Mouse (Mus musculus) heart, embryonic 11.5 days (tissue): Measurements from ENCODE around the gene Fyn. TPM values are rescaled to one million over a fixed set of nuclear protein-coding genes. Genes with fewer than 3 reads are reported as not detected.

Source experiments
- ATAC-seq: fragments of 200-750 bp; cut with Nextera tagmentation; replicated peaks from 2 replicates; pipeline ENCODE4 v1.8.0; 2017; ENCODE audit warnings: moderate library complexity; ENCODE audit not compliant: insufficient number of reproducible peaks, low FRiP score, low TSS enrichment
- H3K27ac ChIP-seq: fragments of 300-500 bp; sonication (generic); 2 replicates; pipeline ENCODE4 v1.5.1; 2014; ENCODE audit warnings: mild to moderate bottlenecking, low read depth, low read length
- H3K27me3 ChIP-seq: fragments of 300-500 bp; sonication (generic); 2 replicates; pipeline ENCODE4 v1.6.1; 2014; ENCODE audit warnings: mild to moderate bottlenecking, low read length, mixed read lengths; ENCODE audit not compliant: control insufficient read depth, insufficient read depth
- H3K36me3 ChIP-seq: fragments of 300-500 bp; sonication (generic); 2 replicates; pipeline ENCODE4 v1.6.1; 2014; ENCODE audit warnings: mild to moderate bottlenecking, low read length, moderate library complexity, mixed read lengths; ENCODE audit not compliant: control insufficient read depth, insufficient read depth
- H3K4me1 ChIP-seq: fragments of 300-500 bp; sonication (generic); 2 replicates; pipeline ENCODE4 v1.6.1; 2014; ENCODE audit warnings: low read length; ENCODE audit not compliant: control insufficient read depth, insufficient read depth
- H3K4me2 ChIP-seq: fragments of 300-500 bp; sonication (generic); 2 replicates; pipeline ENCODE4 v1.6.1; 2014; ENCODE audit warnings: mild to moderate bottlenecking, moderate library complexity
- H3K4me3 ChIP-seq: fragments of 300-500 bp; sonication (generic); 2 replicates; pipeline ENCODE4 v1.5.1; 2014; ENCODE audit warnings: low read depth, low read length
- H3K9ac ChIP-seq: fragments of 300-500 bp; sonication (generic); 2 replicates; pipeline ENCODE4 v1.6.1; 2014; ENCODE audit warnings: mild to moderate bottlenecking, low read depth, low read length, moderate library complexity
- H3K9me3 ChIP-seq: fragments of 300-500 bp; sonication (generic); replicated peaks from 2 replicates; pipeline ENCODE4 v1.6.1; 2016; ENCODE audit warnings: low read length; ENCODE audit not compliant: control insufficient read depth
- WGBS: fragments of 180-500 bp; shearing (Covaris S2); extraction: QIAGEN DNeasy Blood & Tissue Kit; methylation state at CpG from one replicate; pipeline ENCODE4 v1.1.7; 2014; ENCODE audit not compliant: insufficient replicate concordance; 5-methylcytosine and 5-hydroxymethylcytosine counted together
- polyA plus RNA-seq: library from polyadenylated mRNA; unstranded; fragments of >200 nt; fragmentation: Nextera tagmentation; extraction: Ambion mirVana; gene quantifications from 2 replicates; pipeline ENCODE4 v1.2.1, GENCODE M21; 2014

Fyn gene
- polyA plus RNA-seq, 1 experiment from 2014 or later: 17.2 TPM

GRCm38 (mm10) chr10:39572050-39572671 lies 203.5 kb downstream of the Fyn start:
- 68% methylated on average over 9 of the region's 9 CpGs for WGBS
- ATAC-seq: no peak
- H3K27ac ChIP-seq: no peak overlapping the region

GRCm38 (mm10) chr10:39572672-39573051 lies 204.0 kb downstream of the Fyn start:
- no peak for ATAC-seq
- H3K27me3 ChIP-seq: no peaks in the 10 kb centered on the region
- WGBS: 41% methylated on average over 6 of the region's 6 CpGs
- H3K4me1 ChIP-seq: peaks cover 21% of the 10 kb centered on the region
- H3K4me2 ChIP-seq: no peak overlapping the region
- H3K36me3 ChIP-seq: no peaks in the 10 kb centered on the region
- no peaks in the 10 kb centered on the region for H3K9me3 ChIP-seq
- no peak overlapping the region for H3K4me3 ChIP-seq
- H3K9ac ChIP-seq: no peak overlapping the region
- no peak overlapping the region for H3K27ac ChIP-seq

More at GRCm38 (mm10) chr10:39572050-39572671, 203.5 kb downstream of the Fyn start:
- peaks cover 21% of the 10 kb centered on the region for H3K4me1 ChIP-seq
- no peak overlapping the region for H3K4me2 ChIP-seq
- H3K36me3 ChIP-seq: no peaks in the 10 kb centered on the region
- H3K9me3 ChIP-seq: no peaks in the 10 kb centered on the region
- no peak overlapping the region for H3K4me3 ChIP-seq
- no peak overlapping the region for H3K9ac ChIP-seq
- H3K27me3 ChIP-seq: no peaks in the 10 kb centered on the region

DNA sequence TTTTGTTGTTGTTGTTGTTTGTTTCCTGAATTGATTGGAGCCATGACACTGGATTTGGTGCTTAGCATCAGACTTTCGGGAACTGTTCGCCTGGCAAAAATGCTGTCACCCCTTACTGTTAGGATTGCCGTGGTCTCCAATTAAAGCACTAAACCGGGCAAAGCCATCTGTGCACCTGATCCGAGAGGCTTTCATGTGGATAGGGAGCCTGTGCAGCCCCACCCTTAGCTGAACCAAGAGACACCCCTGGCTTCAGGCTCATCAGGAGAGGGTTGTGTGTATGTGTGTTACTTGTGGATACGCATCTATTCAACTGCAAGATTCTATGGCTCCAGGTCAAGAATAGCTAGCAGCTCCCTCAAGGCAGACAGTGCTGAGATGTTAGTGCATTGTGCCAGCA lies 207.8 kb downstream of the Fyn start:
- WGBS: 86% methylated on average over 6 of the region's 6 CpGs
- no peak for ATAC-seq
- H3K27ac ChIP-seq: no peak overlapping the region
- H3K27me3 ChIP-seq: no peaks in the 10 kb centered on the region
- no peak overlapping the region for H3K4me2 ChIP-seq
- peaks cover 6% of the 10 kb centered on the region for H3K4me1 ChIP-seq
- H3K9me3 ChIP-seq: no peaks in the 10 kb centered on the region
- no peaks in the 10 kb centered on the region for H3K36me3 ChIP-seq
- H3K4me3 ChIP-seq: no peak overlapping the region
- no peak overlapping the region for H3K9ac ChIP-seq

- Histone ChIP-seq H3K27ac (no peak overlapping the region), H3K4me2 (no peak overlapping the region), H3K4me1 (no peaks in the 10 kb centered on the region; the same call in 1 of the 2 replicates), H3K9me3 (no peaks in the 10 kb centered on the region), H3K27me3 (no peaks in the 10 kb centered on the region), H3K9ac (no peak overlapping the region), H3K36me3 (no peaks in the 10 kb centered on the region), H3K4me3 (no peak overlapping the region)
- WGBS: 57% methylated on average over 8 of the region's 8 CpGs
- no peak for ATAC-seq
Observed at GRCm38 (mm10) chr10:39580477-39580876, 211.8 kb downstream of the Fyn start.

DNA sequence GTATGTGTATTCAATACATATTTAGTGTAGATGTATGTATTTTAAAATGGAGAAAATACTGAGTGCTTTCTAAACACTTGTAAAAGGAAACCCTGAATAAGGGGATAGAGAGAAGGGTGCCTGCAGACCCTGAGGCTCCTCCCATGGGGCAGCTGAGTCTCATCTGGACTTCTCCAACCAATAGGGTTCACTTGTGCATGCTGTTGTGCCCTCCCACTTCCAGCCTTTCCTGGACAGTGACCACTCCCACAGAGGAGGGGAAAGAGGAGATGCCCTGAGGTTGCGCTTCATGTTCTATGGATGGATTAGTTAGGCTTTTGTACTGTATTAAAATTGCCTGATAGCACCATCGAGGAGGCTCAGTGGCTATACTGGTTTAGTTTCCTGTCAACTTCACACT lies 213.7 kb downstream of the Fyn start:
- Histone ChIP-seq H3K9ac (no peak overlapping the region), H3K4me1 (no peaks in the 10 kb centered on the region; the same call in none of the 2 replicates), H3K9me3 (no peaks in the 10 kb centered on the region), H3K4me3 (no peak overlapping the region), H3K4me2 (no peak overlapping the region), H3K27ac (no peak overlapping the region), H3K27me3 (no peaks in the 10 kb centered on the region), H3K36me3 (no peaks in the 10 kb centered on the region)
- 79% methylated on average over 2 of the region's 2 CpGs for WGBS
- no peak for ATAC-seq

- no peak overlapping the region for H3K4me3 ChIP-seq
- no peak overlapping the region for H3K9ac ChIP-seq
- WGBS: 79% methylated on average over 12 of the region's 12 CpGs
- H3K27me3 ChIP-seq: no peaks in the 10 kb centered on the region
- no peak for ATAC-seq
- no peaks in the 10 kb centered on the region; the same call in none of the 2 replicates for H3K4me1 ChIP-seq
- H3K4me2 ChIP-seq: no peak overlapping the region
- no peaks in the 10 kb centered on the region for H3K9me3 ChIP-seq
- no peaks in the 10 kb centered on the region for H3K36me3 ChIP-seq
- no peak overlapping the region for H3K27ac ChIP-seq
Observed at GRCm38 (mm10) chr10:39583718-39584117, 215.1 kb downstream of the Fyn start.

- H3K4me2 ChIP-seq: no peak overlapping the region
- H3K9ac ChIP-seq: no peak overlapping the region
- H3K4me1 ChIP-seq: no peaks in the 10 kb centered on the region; the same call in 1 of the 2 replicates
- no peaks in the 10 kb centered on the region for H3K9me3 ChIP-seq
- 0 out of 2 replicates have a peak, but pooled peaks cover 3% of the 10 kb centered on the region for H3K27me3 ChIP-seq
- ATAC-seq: no peak
- no peak overlapping the region for H3K4me3 ChIP-seq
- no peak overlapping the region for H3K27ac ChIP-seq
- no peaks in the 10 kb centered on the region for H3K36me3 ChIP-seq
- 55% methylated on average over 5 of the region's 5 CpGs for WGBS
Observed at GRCm38 (mm10) chr10:39587290-39587925, 218.8 kb downstream of the Fyn start.

DNA sequence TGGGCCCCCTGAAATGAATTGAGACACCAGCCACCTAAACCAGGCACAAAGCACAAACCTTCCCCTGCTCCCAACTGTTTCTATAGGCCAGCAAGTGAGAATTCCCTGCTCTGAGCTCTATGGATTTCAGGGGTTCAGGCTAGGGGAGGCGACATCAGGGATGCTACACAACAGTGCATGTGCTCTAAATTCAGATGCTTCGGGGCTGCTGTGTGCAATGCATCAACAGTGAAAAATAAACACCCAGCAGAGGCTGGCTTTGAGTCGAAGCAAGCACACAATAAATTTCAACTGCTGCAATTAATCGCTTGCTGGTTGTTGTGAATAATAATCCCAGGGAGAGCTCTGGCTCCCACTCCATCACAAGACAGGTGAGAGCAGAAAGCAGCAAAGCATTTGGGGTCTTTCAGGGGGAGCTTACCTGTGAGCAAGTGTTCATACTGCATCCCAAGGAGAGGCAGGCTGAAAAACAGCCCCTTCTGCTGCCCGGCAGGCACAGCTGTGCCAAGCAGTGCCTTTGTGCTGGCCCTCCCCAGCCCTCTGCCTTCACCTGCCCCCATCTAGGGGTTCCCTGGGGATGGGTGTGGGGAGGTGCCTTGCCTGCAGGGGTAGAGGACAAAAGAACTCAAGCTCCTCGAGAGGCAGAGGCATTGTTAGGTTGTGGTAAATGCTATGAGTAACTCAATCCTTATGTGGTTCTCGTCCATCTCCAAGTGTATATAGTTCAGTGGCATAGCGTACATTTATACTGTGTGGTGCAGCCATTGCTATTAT lies 219.5 kb downstream of the Fyn start:
- ATAC-seq: no peak
- Histone ChIP-seq H3K27me3 (0 out of 2 replicates have a peak, but pooled peaks cover 3% of the 10 kb centered on the region), H3K4me1 (no peaks in the 10 kb centered on the region; the same call in 1 of the 2 replicates), H3K4me3 (no peak overlapping the region), H3K27ac (no peak overlapping the region), H3K9ac (no peak overlapping the region), H3K36me3 (no peaks in the 10 kb centered on the region), H3K9me3 (no peaks in the 10 kb centered on the region), H3K4me2 (no peak overlapping the region)
- 75% methylated on average over 8 of the region's 8 CpGs for WGBS
